ENCODE assay signal across 22 mouse cellular contexts in the genomic region with DNA sequence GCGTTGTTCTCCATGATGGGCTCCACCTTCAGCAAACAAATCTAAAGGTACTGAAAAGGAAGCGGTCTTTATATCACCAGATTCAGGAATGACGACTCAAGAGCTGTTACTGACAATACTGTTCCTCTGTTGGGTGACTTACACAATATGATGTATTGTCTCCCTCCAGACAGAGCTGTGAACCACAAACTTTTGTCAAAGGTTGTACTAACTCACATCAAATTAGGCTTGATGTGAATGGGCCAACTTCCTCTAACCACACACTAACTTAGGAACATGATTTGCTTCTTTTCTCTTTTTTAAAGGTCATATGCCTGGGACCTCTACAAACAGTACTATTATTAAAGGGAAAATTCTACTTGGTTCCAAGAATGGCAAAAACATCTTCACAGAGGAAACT. TPM values are rescaled to one million over a fixed set of nuclear protein-coding genes. Genes with fewer than 3 reads are reported as not detected.
A peak's percentile ranks its signal among the peaks of the same experiment; 100 is the strongest.
DNase-seq lines count a peak whose midpoint lies in the region; ATAC-seq and TF ChIP-seq lines count a peak whose summit lies in the region.
"Had no signal": no experiment of that assay in that cellular context is flagged by ENCODE, and none has a peak within 500 bp of the region (broad histone marks: within the 10 kb centered on the region; RNA-seq: fewer than 3 reads in every experiment).

No protein-coding gene starts in this region.

- no peaks in the 10 kb centered on the region for H3K4me1 ChIP-seq in heart, postnatal 0 days (ENCODE audit: control insufficient read depth, insufficient read depth)
- H3K4me1 ChIP-seq in kidney, embryonic 15.5 days = no peaks in the 10 kb centered on the region
- H3K4me1 ChIP-seq in kidney, adult 2 months (ENCODE audit: control insufficient read depth, insufficient read depth, low read length) = no peaks in the 10 kb centered on the region
- H3K4me1 ChIP-seq: embryonic facial prominence, embryonic 13.5 days; forebrain, embryonic 10.5 days; hindbrain, embryonic 15.5 days; intestine, embryonic 15.5 days had no signal

- intact Hi-C loops in heart, postnatal 36 days (cut with DNase I) = no loop called here

- H3K9me3 ChIP-seq in heart, postnatal 0 days (replicated peaks; ENCODE audit: control insufficient read depth, low read length) = no peaks in the 10 kb centered on the region
- H3K9me3 ChIP-seq in kidney, embryonic 15.5 days (replicated peaks) = no peaks in the 10 kb centered on the region
- H3K9me3 ChIP-seq: embryonic facial prominence, embryonic 13.5 days; forebrain, embryonic 10.5 days; heart, embryonic 15.5 days; hindbrain, embryonic 15.5 days; intestine, embryonic 15.5 days had no signal

- ATAC-seq in heart, postnatal 0 days (ENCODE audit: insufficient read depth, low read depth) = no peak
- peak; percentile 61 for ATAC-seq in activated CD4-positive, CD25-positive, alpha-beta regulatory T cell, adult 4 months
- ATAC-seq in monocyte, adult 5-6 weeks (replicated peaks; ENCODE audit: insufficient number of reproducible peaks, low FRiP score, low TSS enrichment, poor library complexity, severe bottlenecking) = peak; percentile 76
- no peak for ATAC-seq in kidney, embryonic 15.5 days (replicated peaks; ENCODE audit: low FRiP score)
- ATAC-seq: forebrain, embryonic 14.5 days; intestine, embryonic 15.5 days; Patski had no signal

- WGBS in heart, postnatal 0 days = 71% methylated on average over 3 of the region's 3 CpGs
- WGBS in kidney, embryonic 15.5 days = 81% methylated on average over 3 of the region's 3 CpGs
- 82% methylated on average over 3 of the region's 3 CpGs for WGBS in kidney, adult 2 months

- no peak for TF ChIP-seq CTCF in heart, postnatal 0 days (IDR thresholded peaks at IDR 0.05; ENCODE audit: low read depth)
- no peak for TF ChIP-seq CTCF in kidney, adult 2 months (conservative IDR thresholded peaks at IDR 0.05; ENCODE audit: insufficient read depth, insufficient read length, low read depth, low read length)

- H3K4me3 ChIP-seq in heart, postnatal 0 days (ENCODE audit: low read depth, low read length) = no peak overlapping the region
- no peak overlapping the region for H3K4me3 ChIP-seq in kidney, embryonic 15.5 days (replicated peaks)
- no peak overlapping the region for H3K4me3 ChIP-seq in kidney, adult 2 months (ENCODE audit: insufficient read depth, low read depth, low read length)
- H3K4me3 ChIP-seq: embryonic facial prominence, embryonic 13.5 days; forebrain, embryonic 10.5 days; heart, adult 2 months; heart, embryonic 15.5 days; hindbrain, embryonic 15.5 days; intestine, embryonic 15.5 days had no signal

- DNase-seq in heart, postnatal 0 days (ENCODE audit: low spot score) = no peak
- no peak for DNase-seq in heart, postnatal 36 days
- peak; percentile 52 for DNase-seq in A20 (ENCODE audit: low read depth, low spot score)
- DNase-seq in thymus, postnatal 25 days = no peak
- no peak for DNase-seq in kidney, adult 2 months
- DNase-seq: adrenal gland, adult 2 months; adrenal gland, postnatal 25 days; cerebellum, adult 18-20 months; cerebellum, postnatal 36 days; gastrocnemius, postnatal 14 days; heart, adult 2 months had no signal

- no peak overlapping the region for H3K4me2 ChIP-seq in heart, postnatal 0 days (ENCODE audit: low read depth, low read length)
- H3K4me2 ChIP-seq in kidney, embryonic 15.5 days = no peak overlapping the region
- H3K4me2 ChIP-seq: embryonic facial prominence, embryonic 13.5 days; heart, embryonic 11.5 days; heart, embryonic 15.5 days; hindbrain, embryonic 15.5 days; intestine, embryonic 15.5 days had no signal

- H3K9ac ChIP-seq in heart, postnatal 0 days (replicated peaks; ENCODE audit: low read depth, low read length) = no peak overlapping the region
- no peak overlapping the region for H3K9ac ChIP-seq in kidney, embryonic 15.5 days
- H3K9ac ChIP-seq: embryonic facial prominence, embryonic 13.5 days; heart, embryonic 15.5 days; hindbrain, embryonic 15.5 days; intestine, embryonic 15.5 days had no signal

- no peak for TF ChIP-seq POLR2A in kidney, adult 2 months (IDR thresholded peaks at IDR 0.05; ENCODE audit: low read depth, low read length)

- no peaks in the 10 kb centered on the region for H3K27me3 ChIP-seq in heart, postnatal 0 days (ENCODE audit: control insufficient read depth, insufficient read depth, low read length)
- H3K27me3 ChIP-seq in kidney, embryonic 15.5 days = no peaks in the 10 kb centered on the region
- H3K27me3 ChIP-seq in kidney, adult 2 months (replicated peaks; ENCODE audit: control insufficient read depth, insufficient read depth, low read length) = no peaks in the 10 kb centered on the region
- H3K27me3 ChIP-seq: embryonic facial prominence, embryonic 13.5 days; heart, embryonic 15.5 days; hindbrain, embryonic 15.5 days; intestine, embryonic 15.5 days; Patski had no signal

- H3K27ac ChIP-seq in heart, postnatal 0 days (ENCODE audit: low read depth) = peak overlapping the region; percentile 52; the same call in 1 of the 2 replicates
- no peak overlapping the region for H3K27ac ChIP-seq in kidney, embryonic 15.5 days
- H3K27ac ChIP-seq in kidney, adult 2 months (ENCODE audit: insufficient read depth, low read depth, low read length) = no peak overlapping the region
- H3K27ac ChIP-seq: embryonic facial prominence, embryonic 13.5 days; forebrain, embryonic 10.5 days; heart, adult 2 months; hindbrain, embryonic 15.5 days; intestine, embryonic 15.5 days had no signal

- H3K36me3 ChIP-seq in heart, postnatal 0 days (replicated peaks; ENCODE audit: control insufficient read depth, insufficient read depth, low read length) = no peaks in the 10 kb centered on the region
- no peaks in the 10 kb centered on the region for H3K36me3 ChIP-seq in kidney, embryonic 15.5 days
- H3K36me3 ChIP-seq in kidney, adult 2 months (ENCODE audit: control insufficient read depth, insufficient read depth, low read length) = no peaks in the 10 kb centered on the region
- H3K36me3 ChIP-seq: embryonic facial prominence, embryonic 13.5 days; forebrain, embryonic 10.5 days; heart, embryonic 15.5 days; hindbrain, embryonic 15.5 days; intestine, embryonic 15.5 days had no signal

- no peak for TF ChIP-seq EP300 in heart, postnatal 0 days (IDR thresholded peaks at IDR 0.05; ENCODE audit: low read depth)

RNA-seq across cellular contexts. Expression of gene Srek1ip1, which starts 29.1 kb away (rescaled TPM):
- total RNA-seq in heart, postnatal 0 days (2014; rRNA removed; ENCODE audit: low replicate concordance) = 8.1 and 20.3 TPM in 2 replicates
- polyA plus RNA-seq in heart, postnatal 0 days (2015; fragmentation: Nextera tagmentation; extraction: Ambion mirVana) = 18.8 and 19.7 TPM in 2 replicates
- 10 to 100 TPM; 18.0 to 20.3 TPM for total RNA-seq in heart, postnatal 36 days (2021)
- 10 to 100 TPM; 14.8 to 17.9 TPM for polyA plus RNA-seq in activated CD4-positive, CD25-positive, alpha-beta regulatory T cell, adult 4 months (2017; shearing (Covaris generic))
- total RNA-seq in monocyte, adult 5-6 weeks (2017) = 7.6 to 16.6 TPM (median 9.7 TPM) in 3 replicates
- 25.2 and 28.1 TPM in 2 replicates for polyA plus RNA-seq in kidney, embryonic 15.5 days (2015; fragmentation: Nextera tagmentation; extraction: Ambion mirVana)
- 11.9 and 14.0 TPM in 2 replicates for polyA plus RNA-seq in kidney, adult 2 months (2012; rRNA removed)

RNA-seq across cellular contexts. Expression of gene Cwc27, which starts 53.7 kb away (rescaled TPM):
- 26.5 and 27.2 TPM in 2 replicates for total RNA-seq in heart, postnatal 0 days (2014; rRNA removed; ENCODE audit: low replicate concordance)
- 19.3 and 21.4 TPM in 2 replicates for polyA plus RNA-seq in heart, postnatal 0 days (2015; fragmentation: Nextera tagmentation; extraction: Ambion mirVana)
- 10 to 100 TPM; 12.2 to 15.8 TPM for total RNA-seq in heart, postnatal 36 days (2021)
- polyA plus RNA-seq in activated CD4-positive, CD25-positive, alpha-beta regulatory T cell, adult 4 months (2017; shearing (Covaris generic)) = 10 to 100 TPM; 30.6 to 31.8 TPM
- 19.5 to 39.2 TPM (median 33.1 TPM) in 3 replicates for total RNA-seq in monocyte, adult 5-6 weeks (2017)
- polyA plus RNA-seq in kidney, embryonic 15.5 days (2015; fragmentation: Nextera tagmentation; extraction: Ambion mirVana) = 29.6 and 31.7 TPM in 2 replicates
- 2.5 and 4.3 TPM in 2 replicates for polyA plus RNA-seq in kidney, adult 2 months (2012; rRNA removed)

Comparison
In these comparisons a context has a peak if more than half of its experiments do, and no peak if none do; other contexts are left out.
1. ATAC-seq: peak in activated CD4-positive, CD25-positive, alpha-beta regulatory T cell, adult 4 months (single experiment) and monocyte, adult 5-6 weeks (single experiment); none in heart, postnatal 0 days (single experiment) and kidney, embryonic 15.5 days (single experiment).